Mouse (Mus musculus) spleen, adult 18-20 months (tissue): ENCODE measurements around the gene Capn10.

Experiments
- DNase-seq, 2 experiments: peaks; one replicate each; pipeline ENCODE4 v3.0.0; 2022; ENCODE audit warnings: mixed read lengths in 2 of 2

Capn10 gene

GRCm38 (mm10) chr1:92979073-92979602 lies 45.0 kb downstream of the Capn10 start:
- DNase-seq: no peak

- DNase-seq: no peak
Observed at GRCm38 (mm10) chr1:92981056-92981845, 47.1 kb downstream of the Capn10 start.

GRCm38 (mm10) chr1:92982931-92983605 lies 48.9 kb downstream of the Capn10 start:
- DNase-seq: no peak

- no peak for DNase-seq
Observed at GRCm38 (mm10) chr1:92984999-92985398, 50.8 kb downstream of the Capn10 start.

- no peak for DNase-seq
Observed at GRCm38 (mm10) chr1:92988894-92989293, 54.7 kb downstream of the Capn10 start.

GRCm38 (mm10) chr1:92989891-92990290 lies 55.7 kb downstream of the Capn10 start:
- DNase-seq: no peak

GRCm38 (mm10) chr1:92992214-92992855 lies 58.2 kb downstream of the Capn10 start:
- DNase-seq: peak in 1 of 2 experiments; percentile 4

- DNase-seq: no peak
Observed at GRCm38 (mm10) chr1:92992880-92993279, 58.7 kb downstream of the Capn10 start.
